Mouse (Mus musculus) thymus, adult 2 months (tissue): ENCODE results near the gene Ear14.
"Not testable (repeated sequence)": the region's sequence is repeated elsewhere in the genome, so short reads cannot be mapped to it uniquely, and the experiment has no call there.

Experiments used
- CTCF ChIP-seq: fragments of 200-500 bp; IDR thresholded peaks from 2 replicates; pipeline ENCODE4 v1.5.1; 2012; ENCODE audit warnings: mild to moderate bottlenecking, control low read depth, low read length, moderate library complexity, borderline replicate concordance; ENCODE audit not compliant: control insufficient read depth, poor library complexity, insufficient read depth; ENCODE audit errors: extremely low read depth
- POLR2A ChIP-seq: fragments of 200-500 bp; IDR thresholded peaks from 2 replicates; pipeline ENCODE4 v1.6.1; 2012; ENCODE audit warnings: mild to moderate bottlenecking, low read length, control low read depth, moderate library complexity; ENCODE audit not compliant: control insufficient read depth, poor library complexity, insufficient read depth; ENCODE audit errors: extremely low read depth

DNA sequence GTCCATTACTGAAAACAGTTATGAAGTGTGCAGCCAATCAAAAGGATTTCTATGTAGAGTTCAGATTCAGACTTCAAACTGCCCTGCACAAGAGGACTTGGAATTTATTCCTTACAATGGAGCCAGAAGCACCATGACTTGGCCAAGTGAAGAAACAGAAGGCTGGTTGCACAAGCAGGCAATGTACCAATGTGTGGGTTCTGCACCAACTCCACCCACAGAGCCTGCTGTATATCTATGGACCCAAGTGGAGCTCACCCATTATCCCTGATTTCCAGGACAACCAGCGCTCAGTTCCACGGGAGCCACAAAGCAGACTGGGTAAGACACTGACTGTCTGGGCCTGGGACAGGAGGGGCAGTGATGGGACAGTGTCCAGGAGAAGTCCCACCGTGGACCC lies 41.2 kb upstream of the Ear14 start, which contains the start of gene Rnase2b:
- not testable (repeated sequence) for TF ChIP-seq CTCF, POLR2A
